Mouse (Mus musculus): Measurements from ENCODE around the gene 4932414N04Rik.
"Not testable (repeated sequence)": the region's sequence is repeated elsewhere in the genome, so short reads cannot be mapped to it uniquely, and the experiment has no call there.

Gene 4932414N04Rik

DNA sequence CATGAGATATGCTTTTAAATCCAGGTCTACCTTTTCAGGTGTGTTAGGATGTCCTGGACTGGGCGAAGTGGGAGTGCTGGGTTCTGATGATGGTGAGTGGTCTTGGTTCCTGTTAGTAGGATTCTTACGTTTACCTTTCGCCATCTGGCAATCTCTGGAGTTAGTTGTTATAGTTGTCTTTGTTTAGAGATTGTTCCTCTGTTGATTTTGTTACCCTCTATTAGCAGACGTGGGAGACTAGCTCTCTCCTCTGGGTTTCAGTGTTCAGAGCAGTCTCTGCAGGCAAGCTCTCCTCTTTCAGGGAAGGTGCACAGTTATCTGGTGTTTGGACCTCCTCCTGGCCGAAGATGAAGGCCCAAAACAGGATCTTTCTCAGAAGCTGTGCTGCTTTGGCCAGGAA is at the start of gene 4932414N04Rik:
TSS of gene 4932414N04Rik (plus strand) at position 301 of the 400 bp plus-strand sequence.
- not testable (repeated sequence) for DNase-seq

DNA sequence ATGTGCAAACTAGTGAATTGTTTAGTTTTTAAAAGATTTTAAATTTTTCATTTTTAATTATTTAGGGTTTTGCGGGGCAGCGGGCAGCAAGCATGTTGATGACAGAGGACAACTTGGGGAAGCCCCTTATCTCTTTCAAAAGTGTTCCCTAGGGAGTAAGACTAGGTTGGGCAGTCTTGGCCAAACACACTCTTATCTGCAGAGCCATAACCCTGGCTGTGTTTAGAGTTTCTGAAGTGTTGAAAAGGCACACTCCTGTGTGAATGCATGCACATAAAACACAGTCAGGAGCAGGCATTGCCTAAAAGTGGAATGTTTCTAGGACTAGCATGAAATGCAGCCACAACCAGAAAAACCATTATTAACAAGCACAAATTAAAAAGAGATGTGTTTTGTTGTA is 75.9 kb downstream of the 4932414N04Rik start:
- no peak for DNase-seq

DNA sequence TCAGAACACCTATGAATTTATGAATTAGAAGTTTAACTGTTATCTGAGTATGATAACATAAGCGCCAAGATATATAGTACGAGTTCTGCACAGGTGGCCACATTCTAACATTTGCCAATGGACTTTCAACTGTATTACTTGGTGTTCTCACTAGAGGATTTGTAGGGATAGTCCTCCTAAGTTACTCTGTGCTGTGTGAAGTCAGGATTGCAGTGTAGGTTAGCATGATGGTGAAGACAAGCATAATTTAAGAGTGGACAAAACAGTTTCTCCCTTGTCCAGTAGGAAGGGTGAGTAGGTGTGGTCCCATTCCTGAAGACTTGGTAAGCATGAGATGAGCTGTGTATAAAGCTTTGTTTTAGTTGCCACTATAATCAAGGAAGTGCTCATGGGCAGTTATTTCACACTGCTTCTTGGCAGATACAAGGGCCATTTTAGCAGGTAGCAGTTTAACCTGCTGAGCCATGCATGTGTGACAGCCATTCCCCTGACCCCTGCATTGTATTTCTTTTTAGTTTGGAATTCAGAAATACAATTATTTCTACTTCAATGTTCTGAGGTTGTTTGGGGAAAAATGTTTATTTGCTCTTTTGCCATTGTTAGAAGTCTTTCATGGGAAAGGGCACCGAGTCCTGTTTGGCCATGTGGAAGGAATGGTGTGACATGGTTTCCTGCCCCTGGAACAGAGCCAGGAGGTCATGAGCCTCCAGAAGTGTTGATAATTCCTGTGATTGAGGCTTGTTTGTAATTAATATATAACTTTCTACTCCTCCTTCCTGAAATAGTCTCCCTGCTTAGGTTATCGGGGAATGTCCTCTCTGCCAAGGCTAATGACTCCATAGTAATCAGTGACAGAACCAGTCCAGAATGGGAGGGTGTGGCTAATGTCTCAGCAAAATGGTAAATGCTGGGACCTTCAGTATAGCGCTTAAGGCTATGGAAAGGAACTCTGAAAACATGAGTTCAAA is 83.8 kb downstream of the 4932414N04Rik start:
- DNase-seq, result no peak

- peak; percentile 7 to 14 for DNase-seq
Observed at GRCm38 (mm10) chr2:68744599-68744998, 88.3 kb downstream of the 4932414N04Rik start.

GRCm38 (mm10) chr2:68756179-68756578 is 99.9 kb downstream of the 4932414N04Rik start:
- no peak for DNase-seq

GRCm38 (mm10) chr2:68756793-68757192 is 100.5 kb downstream of the 4932414N04Rik start:
- peak; percentile 66 to 67 for DNase-seq

- DNase-seq, result no peak
Observed at GRCm38 (mm10) chr2:68765371-68765770, 109.1 kb downstream of the 4932414N04Rik start.

DNA sequence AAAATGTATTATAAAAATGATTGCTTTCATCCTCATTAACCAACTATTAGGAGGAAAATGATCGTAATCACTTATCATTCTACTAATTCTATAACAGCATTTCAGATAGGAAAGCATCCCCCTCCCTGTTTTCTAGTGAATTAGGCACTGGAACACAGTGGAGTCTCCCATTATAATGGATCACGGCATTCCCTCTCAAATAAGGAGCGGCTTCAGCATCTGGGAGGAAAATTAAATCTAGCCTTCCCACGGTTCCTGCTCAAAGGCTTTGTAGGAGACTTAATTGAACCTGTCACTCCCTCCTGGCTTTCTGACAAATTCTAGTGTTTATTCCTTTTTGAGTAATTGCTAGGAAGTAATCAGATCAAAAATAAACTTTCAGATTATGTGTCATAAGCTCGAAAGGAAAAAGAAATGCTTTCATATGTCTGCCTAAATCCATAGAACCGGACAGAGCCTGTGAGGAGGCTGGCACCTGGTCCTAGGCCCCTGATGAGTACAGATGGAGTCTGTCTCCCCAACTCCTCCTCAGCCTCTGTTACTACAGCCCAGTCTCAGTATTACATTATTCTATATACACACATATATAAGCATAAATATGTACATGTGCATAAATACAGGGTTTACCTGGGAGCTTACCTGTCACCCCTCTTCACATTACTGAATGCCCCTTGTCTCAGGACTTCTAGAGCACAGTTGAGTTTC is 111.1 kb downstream of the 4932414N04Rik start:
- no peak for DNase-seq

- no peak for DNase-seq
Observed at GRCm38 (mm10) chr2:68782268-68783132, 126.2 kb downstream of the 4932414N04Rik start.

DNA sequence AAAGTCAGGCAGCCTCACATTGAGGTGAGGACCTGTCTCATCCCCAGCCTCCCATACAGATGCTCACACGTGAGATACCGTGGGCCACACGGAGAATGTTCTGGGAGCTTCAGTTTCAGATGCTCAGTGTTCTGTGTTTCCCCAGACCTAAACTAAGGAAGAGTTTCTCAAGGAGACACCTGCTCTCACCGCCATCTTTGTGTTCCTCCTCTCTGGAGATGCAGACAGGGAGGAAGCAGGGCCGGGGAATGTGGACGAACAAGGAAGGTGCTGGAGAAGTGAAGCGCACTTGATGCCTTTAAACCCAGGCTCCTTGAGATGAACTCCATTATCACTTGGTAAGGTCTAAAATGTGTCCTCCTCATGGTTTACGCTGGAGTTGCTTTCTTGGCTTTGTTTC is 127.4 kb downstream of the 4932414N04Rik start:
- not testable (repeated sequence) for DNase-seq

DNA sequence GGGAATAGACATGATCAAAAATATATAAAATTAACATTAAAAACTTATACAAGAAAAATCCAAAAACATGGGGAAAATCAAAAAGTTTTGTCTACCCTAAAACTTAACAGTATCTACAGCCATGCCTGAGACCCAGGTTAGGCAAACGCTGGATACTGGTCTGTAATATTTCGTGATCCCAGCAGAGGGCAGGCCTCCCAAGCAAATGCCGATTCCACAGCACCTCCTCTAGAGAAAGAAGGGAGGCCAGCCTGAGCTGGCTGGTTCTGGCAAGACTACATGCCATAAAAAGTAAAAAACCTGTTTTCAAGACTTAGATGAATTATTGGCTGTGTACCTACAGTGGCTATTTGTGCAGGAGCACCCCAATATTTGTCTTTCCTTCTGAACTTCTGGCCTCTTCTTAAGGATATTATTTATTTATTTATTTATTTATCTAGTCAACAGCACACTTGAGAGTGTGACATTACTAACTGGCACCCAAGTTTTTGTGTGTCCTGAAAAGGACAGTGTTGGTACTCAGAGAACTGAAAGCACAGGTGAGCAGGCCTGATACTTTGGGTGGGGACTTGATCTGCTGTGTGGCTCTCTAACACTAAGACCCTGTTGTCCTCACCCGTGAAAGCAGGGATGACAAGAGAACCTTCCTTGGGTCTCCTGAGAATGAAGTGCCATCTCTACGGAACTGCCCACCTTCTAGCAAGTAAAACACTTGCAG is 128.6 kb downstream of the 4932414N04Rik start:
- peak; percentile 87 to 89 for DNase-seq

DNA sequence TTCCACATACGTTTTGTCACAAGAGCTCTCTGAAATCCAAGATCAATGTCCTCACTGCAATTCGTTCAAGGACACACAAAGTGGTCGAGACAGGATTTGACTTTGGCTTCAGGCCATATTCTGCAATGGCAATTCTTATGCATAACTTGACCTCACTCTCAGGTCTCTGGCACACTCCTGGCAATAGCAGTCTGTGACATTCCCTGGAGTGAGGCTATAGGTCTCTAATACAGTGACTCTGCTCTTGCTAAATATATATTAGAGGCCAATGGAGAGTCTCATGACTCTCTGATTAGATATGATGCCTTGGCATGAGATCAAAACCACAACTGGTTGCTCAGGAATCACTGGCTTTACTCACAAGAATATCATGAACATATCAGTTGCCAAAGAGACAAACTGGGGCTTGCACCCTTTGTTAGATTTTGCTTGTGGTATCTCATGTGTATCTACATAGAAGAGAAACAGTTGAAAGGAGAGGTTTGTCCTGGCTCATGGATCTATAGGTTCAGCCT is 130.9 kb downstream of the 4932414N04Rik start:
- no peak for DNase-seq

DNA sequence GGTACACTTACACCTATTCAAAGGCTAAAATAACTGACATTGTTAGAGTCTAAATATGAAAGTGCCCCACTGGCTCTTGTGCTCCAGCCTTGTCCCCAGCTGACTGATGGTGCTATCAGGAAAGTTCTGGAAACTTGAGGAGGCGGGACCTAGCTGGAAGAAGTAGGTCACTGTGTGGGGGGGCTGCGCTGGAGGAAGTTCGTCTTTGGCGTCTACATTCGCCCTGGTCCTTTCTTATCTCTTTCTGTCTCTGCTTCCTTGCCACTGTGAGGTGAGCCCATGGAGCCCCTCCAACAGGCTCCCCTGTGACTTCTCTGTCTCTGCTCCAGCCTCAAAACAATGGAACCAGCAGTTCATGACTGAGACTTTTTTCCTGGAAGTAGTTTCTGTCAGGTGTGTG is 136.0 kb downstream of the 4932414N04Rik start:
- DNase-seq, result no peak

DNA sequence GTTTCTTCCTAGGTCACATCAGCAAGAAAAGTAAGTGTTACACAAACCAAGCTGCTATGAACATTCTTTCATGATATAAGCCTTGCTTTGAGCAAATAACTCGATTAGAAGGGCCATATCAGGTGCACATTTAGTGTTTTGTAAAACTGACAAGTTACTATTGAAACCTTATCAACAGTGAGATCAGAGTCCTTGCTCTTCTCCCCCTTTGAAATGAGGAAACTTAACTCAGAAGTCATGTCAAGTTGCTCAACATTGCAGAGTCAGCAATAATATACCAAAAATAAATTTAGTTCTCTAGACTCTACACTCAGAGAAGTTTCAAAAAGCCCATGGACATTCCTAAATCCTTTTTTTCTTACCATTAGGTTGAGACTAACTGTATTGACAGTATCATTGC is 137.2 kb downstream of the 4932414N04Rik start:
- DNase-seq, result no peak

GRCm38 (mm10) chr2:68794181-68794580 is 137.9 kb downstream of the 4932414N04Rik start:
- DNase-seq, result no peak

- peak in 1 of 2 experiments; percentile 18 for DNase-seq
Observed at GRCm38 (mm10) chr2:68794616-68795015, 138.3 kb downstream of the 4932414N04Rik start.

DNA sequence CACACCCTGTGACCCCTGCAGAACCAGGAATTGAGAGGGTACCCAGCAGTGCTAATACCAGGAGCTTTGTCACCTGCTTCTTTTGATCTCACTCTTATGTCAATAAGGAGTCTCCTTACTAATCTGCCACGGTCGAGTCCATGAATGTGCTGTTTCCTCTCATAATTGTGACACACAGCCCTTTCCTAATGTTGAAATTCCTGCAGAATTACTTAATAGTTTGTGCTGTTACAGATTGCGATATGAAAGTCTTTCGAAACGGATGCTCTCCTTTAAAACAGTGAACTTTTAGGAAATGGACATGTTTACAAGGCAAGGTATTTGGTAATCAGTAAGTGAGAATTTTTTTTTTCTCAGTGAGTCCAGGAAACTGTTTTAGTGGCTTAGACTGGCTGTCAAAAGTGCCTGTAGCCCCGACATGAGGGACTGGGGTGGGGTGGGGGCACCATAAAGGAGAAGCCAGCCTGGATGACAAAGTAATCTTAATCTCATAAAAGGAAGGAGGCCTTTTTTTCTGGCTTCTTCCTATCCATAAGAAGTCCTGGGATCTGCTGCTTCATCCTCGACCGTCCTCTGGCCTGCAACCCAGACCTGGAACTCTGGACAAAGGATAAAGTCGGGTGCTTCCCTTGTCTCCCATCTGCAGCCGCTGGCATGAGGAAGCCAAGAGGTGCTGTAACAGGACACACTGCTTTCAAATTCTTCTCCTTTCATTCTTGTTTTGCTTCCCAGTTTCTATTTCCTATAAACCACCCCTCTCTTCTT is 139.9 kb downstream of the 4932414N04Rik start:
- no peak for DNase-seq

- no peak for DNase-seq
Observed at GRCm38 (mm10) chr2:68797106-68797505, 140.8 kb downstream of the 4932414N04Rik start.

Data from cerebellum, postnatal 14 days (tissue).